Mouse (Mus musculus) gastrocnemius, postnatal 14 days (tissue): ENCODE measurements around the gene Nacc1. TPM values are rescaled to one million over a fixed set of nuclear protein-coding genes. Genes with fewer than 3 reads are reported as not detected.
"Not testable (repeated sequence)": the region's sequence is repeated elsewhere in the genome, so short reads cannot be mapped to it uniquely, and the experiment has no call there.

Experiments
- DNase-seq: peaks from one replicate; pipeline ENCODE4 v3.0.0; 2021; ENCODE audit warnings: mixed read lengths
- intact Hi-C: fragments of 180-260 bp; cut with DNase I; formaldehyde crosslinking; loops from one replicate; pipeline ENCODE4 v1.15.1; 2025; ENCODE audit warnings: low total_unique reads
- total RNA-seq, 2 experiments: library from RNA; stranded (reverse); gene quantifications; 2 replicates each; pipeline ENCODE4 v1.2.3; 2021

The Nacc1 gene
- total RNA-seq, 2 experiments from 2014 or later = 25.7 to 33.6 TPM

- intact Hi-C loops = no loop called here
- no peak for DNase-seq
Measured at GRCm38 (mm10) chr8:84630145-84630544, 57.5 kb downstream of the Nacc1 start.

- no peak for DNase-seq
- intact Hi-C loops = no loop called here
Measured at GRCm38 (mm10) chr8:84629586-84629985, 58.1 kb downstream of the Nacc1 start.

- DNase-seq, intact Hi-C loops: not testable (repeated sequence)
Measured at GRCm38 (mm10) chr8:84623425-84623824, 64.2 kb downstream of the Nacc1 start.

- intact Hi-C loops = no loop called here
- DNase-seq = no peak
Measured at GRCm38 (mm10) chr8:84621102-84621625, 66.5 kb downstream of the Nacc1 start.

Other genes starting within 250 kb of the Nacc1 start
- 10 to 100 TPM; 10.5 to 10.8 TPM for gene Ier2, start 25.0 kb downstream of the Nacc1 start, total RNA-seq
- gene Trmt1, start 1.6 kb downstream of the Nacc1 start, total RNA-seq = 10 to 100 TPM; 26.0 to 36.2 TPM
- 1 to 10 TPM; 2.7 to 2.9 TPM for gene Lyl1, start 13.6 kb upstream of the Nacc1 start, total RNA-seq
- gene G430095P16Rik, start 35.1 kb upstream of the Nacc1 start, total RNA-seq = 1 to 10 TPM in 1 of 2 experiments, under 1 TPM in 1; 0.66 to 1.1 TPM
- gene Nfix, start 112.5 kb upstream of the Nacc1 start, total RNA-seq = 100 to 1,000 TPM; 531 to 566 TPM
- 1 to 10 TPM; 6.0 to 7.2 TPM for gene Dand5, start 135.0 kb upstream of the Nacc1 start, total RNA-seq
- gene Gadd45gip1, start 143.7 kb upstream of the Nacc1 start, total RNA-seq = 10 to 100 TPM; 28.4 to 28.8 TPM
- gene Rad23a, start 152.8 kb upstream of the Nacc1 start, total RNA-seq = 100 to 1,000 TPM; 122 to 124 TPM
- gene Calr, start 159.1 kb upstream of the Nacc1 start, total RNA-seq = 100 to 1,000 TPM; 197 to 229 TPM
- gene Farsa, start 169.1 kb upstream of the Nacc1 start, total RNA-seq = 10 to 100 TPM; 24.8 to 25.5 TPM
- 1 to 10 TPM; 2.1 to 2.6 TPM for gene Syce2, start 184.2 kb upstream of the Nacc1 start, total RNA-seq
- gene Gcdh, start 206.1 kb upstream of the Nacc1 start, total RNA-seq = 10 to 100 TPM; 23.3 to 30.0 TPM
- gene Klf1, start 214.1 kb upstream of the Nacc1 start, total RNA-seq = under 1 TPM in 1 of 2 experiments, not detected in 1; 0.23 TPM
- gene Dnase2a, start 220.7 kb upstream of the Nacc1 start, total RNA-seq = 1 to 10 TPM; 5.7 to 6.9 TPM
- gene Mast1, start 249.5 kb upstream of the Nacc1 start, total RNA-seq = under 1 TPM in 1 of 2 experiments, not detected in 1; 0.07 TPM